Mouse (Mus musculus): ENCODE data around the gene Cd1d1.

Cd1d1 gene

GRCm38 (mm10) chr3:86961395-86961669 lies 37.9 kb downstream of the Cd1d1 start:
- DNase-seq (ENCODE audit: extremely low read depth, low read depth): no peak

- no peak for DNase-seq (ENCODE audit: extremely low read depth, low read depth)
These were observed 38.4 kb downstream of the Cd1d1 start for GRCm38 (mm10) chr3:86960656-86961394.

- DNase-seq (ENCODE audit: extremely low read depth, low read depth): no peak
These were observed 40.2 kb downstream of the Cd1d1 start for GRCm38 (mm10) chr3:86959088-86959487.

DNA sequence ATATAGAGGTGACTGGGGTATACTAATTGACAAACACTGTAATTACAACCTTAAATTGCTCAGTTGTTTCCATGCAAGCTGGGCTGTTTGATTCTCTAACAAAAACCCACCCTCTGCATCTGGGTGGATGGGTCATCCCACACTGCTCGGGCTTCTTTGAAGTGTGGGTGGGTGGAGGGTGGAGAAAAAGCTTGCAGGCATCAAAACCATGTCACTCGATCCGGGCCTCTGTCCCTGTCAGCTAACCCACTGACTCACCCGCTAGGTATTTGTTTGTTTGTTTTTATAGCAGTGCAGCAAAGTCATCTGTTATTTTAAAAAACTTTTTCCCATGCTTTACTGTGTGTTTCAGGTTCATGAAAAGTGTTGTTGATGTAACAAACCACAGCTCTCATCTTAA lies 43.9 kb downstream of the Cd1d1 start:
- no peak for DNase-seq (ENCODE audit: extremely low read depth, low read depth)

DNA sequence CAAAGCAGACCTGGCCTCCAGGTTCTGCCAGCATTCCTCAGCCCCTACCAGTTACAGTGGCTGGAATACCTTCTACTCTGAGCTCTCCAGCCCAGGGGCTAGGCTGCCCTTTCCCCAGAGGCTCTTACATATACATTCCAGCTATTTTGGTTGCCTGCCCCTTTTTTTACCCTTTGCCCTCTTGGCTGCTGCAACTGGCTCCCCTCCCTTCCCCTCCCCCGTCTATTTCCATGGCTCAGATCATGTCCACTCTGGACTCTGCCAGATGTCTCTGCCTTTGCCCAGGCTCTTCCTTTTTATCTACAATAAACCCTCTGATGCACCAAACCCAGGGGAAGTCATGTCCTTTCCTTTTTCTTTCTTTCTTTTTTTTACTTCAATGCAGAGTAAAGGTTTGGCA lies 44.7 kb downstream of the Cd1d1 start:
- no peak for DNase-seq (ENCODE audit: extremely low read depth, low read depth)

DNA sequence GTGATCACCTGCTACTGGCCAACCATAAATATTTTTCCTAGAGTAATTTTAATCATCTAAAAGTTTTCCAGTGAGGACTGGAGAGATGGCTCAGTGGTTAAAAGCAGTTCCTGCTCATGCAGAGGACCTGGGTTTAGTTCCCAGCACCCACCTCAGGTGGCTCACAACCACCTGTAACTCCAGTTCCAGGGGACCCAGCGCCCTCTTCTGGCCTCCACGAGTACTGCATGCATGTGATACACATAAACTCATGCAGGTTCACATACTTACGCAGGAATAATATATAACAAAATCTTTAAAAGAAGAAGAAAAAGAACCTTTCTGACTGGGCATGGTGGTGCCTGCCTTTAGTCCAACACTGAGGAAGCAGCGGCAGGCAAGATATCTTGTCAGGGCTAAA lies 45.4 kb downstream of the Cd1d1 start:
- no peak for DNase-seq (ENCODE audit: extremely low read depth, low read depth)

DNA sequence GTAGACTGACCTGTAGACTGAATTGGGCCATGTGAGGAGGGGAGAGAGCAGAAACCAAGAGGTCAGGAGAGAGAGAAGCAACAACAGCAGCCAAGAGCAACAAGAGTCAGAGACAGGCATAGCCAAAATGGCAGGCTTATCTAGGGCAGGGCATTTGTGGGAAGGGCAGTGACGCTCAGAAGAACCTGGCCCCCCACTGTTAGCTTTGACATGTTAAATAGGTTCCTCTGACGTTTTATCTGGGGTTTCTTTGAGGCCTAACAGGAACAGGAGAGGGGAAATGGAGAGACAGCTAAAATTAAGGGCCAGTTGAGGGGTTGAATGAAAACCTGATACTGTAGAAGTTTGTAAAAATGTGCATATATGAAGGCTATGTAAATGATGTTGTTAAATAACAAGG lies 48.6 kb downstream of the Cd1d1 start:
- DNase-seq (ENCODE audit: extremely low read depth, low read depth): no peak

All from MEL-GATA-1-ER (cell line).